Mouse (Mus musculus) CD4-positive, CD25-positive, alpha-beta regulatory T cell, adult 2 months (primary cell): ENCODE data around the gene Ptpn13.
A peak's percentile ranks its signal among the peaks of the same experiment; 100 is the strongest.

Source experiments
- DNase-seq: peaks from one replicate; pipeline ENCODE4 v3.0.0-alpha.2; 2012; ENCODE audit warnings: low read depth, low spot score

Gene Ptpn13

GRCm38 (mm10) chr5:103422609-103423008 is 2.4 kb upstream of the Ptpn13 start:
- DNase-seq: no peak

DNA sequence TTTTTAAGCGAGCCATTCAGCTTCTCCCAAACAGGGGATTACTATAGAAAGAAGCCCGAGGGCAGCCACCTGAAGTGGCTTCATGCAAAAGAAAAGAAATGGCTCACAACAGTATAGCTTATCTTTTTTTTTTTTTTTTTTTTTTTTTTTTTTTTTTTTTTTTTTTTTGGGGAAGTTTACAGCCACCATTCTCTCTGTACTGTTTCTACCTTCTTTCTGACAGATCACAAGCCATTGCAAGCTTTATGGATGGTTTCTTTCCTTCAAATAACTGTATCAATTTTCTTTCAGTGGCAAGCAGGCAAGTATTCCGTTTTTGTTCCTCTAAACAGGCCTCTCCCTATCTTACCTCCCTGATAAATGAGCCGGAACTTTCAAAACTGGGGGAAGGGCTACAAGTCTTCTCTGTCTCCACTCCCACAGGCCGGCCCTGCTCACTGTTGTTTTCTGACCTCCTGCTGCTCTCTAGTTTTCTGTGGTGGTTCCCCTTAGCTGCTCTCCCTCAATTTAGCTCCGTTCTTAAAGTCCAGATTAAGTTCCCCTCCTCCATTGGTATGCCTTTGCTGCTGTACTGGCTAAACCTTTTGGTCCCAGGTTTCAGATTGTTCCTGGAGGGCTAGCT is 1.6 kb upstream of the Ptpn13 start:
- DNase-seq: no peak

GRCm38 (mm10) chr5:103423927-103424315 is 1.1 kb upstream of the Ptpn13 start:
- DNase-seq: no peak

DNA sequence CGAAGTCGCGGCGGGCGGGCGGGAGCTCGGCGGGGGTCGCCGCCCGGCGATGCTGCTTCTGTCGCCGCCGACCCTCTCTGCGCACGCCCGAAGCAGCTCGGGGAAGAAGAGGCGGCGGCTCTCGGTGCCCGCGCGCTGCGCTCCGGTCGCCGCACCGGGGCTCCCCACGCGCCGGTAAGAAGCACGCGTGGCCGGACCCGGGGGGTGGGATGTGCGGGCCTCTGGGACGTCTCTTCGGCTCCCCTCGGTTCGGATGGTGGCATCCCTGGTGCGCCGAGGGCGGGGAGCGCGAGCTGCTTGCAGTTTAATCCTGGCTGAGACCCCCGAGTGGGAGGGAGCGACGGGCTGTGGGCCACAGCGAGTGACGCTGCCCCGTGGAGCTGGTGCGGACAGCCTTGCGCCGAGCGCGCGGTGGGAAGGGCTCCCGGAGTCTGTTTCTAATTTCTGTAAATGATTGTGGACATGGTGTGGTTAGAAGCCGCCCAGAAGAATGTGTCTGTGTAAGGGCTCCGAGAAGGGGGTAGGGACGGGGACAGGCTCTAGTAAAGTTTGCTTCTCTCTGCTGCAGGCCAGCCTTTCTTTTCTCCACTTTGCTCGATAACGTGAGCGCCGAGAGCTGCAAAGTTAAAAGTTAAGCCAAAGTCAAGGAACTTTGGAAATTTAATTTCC is 505 bp downstream of the Ptpn13 start:
- peak; percentile 22 for DNase-seq

GRCm38 (mm10) chr5:103426250-103426649 is 1.3 kb downstream of the Ptpn13 start:
- no peak for DNase-seq

GRCm38 (mm10) chr5:103430986-103431385 is 6.0 kb downstream of the Ptpn13 start:
- DNase-seq: no peak

- DNase-seq: no peak
These were observed 6.5 kb downstream of the Ptpn13 start for GRCm38 (mm10) chr5:103431479-103431878.

GRCm38 (mm10) chr5:103436039-103436944 is 11.3 kb downstream of the Ptpn13 start:
- no peak for DNase-seq

DNA sequence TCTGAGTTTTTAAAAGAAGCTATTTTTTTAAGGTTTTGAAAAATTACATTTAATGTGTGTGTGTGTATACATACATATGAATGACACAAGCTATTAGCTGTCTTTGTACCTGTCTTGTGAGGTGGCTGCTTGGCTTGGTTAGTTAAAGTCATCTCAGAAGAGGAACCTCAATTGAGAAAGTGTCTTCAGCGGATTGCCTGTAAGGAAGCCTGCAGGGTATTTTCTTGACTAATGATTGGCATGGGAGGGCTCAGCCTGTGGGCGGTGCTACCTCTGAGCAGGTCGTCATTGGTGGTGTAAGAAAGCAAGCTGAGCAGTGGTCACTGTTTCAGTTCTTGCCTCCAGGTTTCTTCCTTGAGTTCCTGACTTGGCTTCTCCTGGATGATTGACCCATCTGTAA is 12.7 kb downstream of the Ptpn13 start:
- DNase-seq: peak; percentile 19

- peak; percentile 63 for DNase-seq
These were observed 14.2 kb downstream of the Ptpn13 start for GRCm38 (mm10) chr5:103439171-103439570.

DNA sequence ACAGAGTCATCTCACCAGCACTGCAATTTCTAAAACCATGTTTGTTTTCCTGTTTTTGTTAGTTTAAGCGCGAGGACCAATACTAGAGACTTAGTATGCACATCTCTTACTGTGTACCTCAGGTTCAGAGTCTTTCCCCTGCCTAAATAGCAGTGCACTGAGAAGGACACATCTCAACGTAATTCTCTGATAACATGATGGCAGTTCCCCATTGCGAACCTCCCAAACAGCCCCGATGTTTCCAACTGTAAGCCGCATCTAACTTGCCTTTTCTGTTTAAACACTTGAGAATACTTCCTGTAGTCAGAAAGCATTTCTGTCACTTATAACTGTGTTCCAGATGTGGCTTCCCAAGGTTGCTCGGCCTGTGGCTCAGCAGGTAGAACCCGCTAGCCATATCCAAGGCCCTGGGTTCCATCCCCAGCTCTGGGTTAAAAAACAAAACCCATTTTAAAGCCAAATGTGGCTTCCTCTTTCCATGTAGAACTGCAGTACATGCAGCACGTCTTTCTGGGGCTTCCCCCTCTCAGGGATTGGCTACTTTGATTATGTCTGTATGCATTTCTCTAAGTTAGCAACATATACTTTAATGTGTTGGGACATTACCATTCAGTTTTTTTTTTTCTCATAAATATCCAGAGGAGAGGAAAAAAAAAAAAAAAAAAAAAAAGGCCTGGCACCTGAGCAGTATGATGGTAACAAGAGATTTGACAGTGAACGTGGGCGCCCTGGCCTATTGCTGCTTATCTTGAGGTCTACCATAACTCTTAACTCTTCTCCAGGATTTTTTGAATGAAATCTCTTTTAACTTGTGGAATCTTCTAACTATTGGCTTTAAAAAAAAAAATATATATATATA is 15.7 kb downstream of the Ptpn13 start:
- DNase-seq: peak; percentile 10

DNA sequence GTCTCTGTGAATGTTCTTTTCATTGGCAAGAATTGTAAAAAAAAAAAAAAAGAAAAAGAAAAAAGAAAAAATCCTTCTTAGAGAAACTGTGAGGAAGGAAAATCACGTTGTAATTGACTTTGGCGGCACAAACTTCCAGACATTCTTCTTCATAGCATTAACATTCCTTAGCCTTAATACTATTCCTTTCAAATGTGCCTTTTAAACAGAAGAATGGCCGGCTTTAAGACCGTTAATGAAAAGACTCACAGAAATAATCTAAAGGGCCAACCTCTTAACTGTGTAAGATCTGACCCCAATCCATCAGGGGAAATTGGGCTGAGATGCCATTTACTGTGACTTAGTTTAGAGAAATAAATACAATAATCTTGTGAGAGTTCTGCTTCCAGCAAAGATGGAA is 16.7 kb downstream of the Ptpn13 start:
- DNase-seq: no peak

DNA sequence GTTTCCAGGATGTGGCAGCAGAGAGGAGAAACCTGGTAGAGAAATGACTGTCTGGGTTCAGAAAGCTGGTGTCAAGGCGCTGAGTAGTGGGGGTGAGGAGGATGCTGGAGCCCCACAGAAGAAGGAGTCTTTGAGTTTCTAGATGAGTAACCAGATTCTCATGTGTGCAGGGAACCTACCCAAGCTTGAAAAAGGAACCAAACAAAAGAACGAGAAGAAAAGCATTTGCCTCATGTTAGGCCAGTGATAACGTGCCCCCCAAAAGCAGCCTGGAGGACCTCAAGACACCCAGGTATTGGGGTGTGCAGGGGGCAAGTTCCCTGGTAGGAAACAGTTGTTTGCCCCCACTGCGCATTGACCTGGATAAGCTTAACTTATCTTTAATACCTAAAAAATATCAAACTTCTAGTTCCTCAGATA is 17.3 kb downstream of the Ptpn13 start:
- DNase-seq: peak; percentile 73

DNA sequence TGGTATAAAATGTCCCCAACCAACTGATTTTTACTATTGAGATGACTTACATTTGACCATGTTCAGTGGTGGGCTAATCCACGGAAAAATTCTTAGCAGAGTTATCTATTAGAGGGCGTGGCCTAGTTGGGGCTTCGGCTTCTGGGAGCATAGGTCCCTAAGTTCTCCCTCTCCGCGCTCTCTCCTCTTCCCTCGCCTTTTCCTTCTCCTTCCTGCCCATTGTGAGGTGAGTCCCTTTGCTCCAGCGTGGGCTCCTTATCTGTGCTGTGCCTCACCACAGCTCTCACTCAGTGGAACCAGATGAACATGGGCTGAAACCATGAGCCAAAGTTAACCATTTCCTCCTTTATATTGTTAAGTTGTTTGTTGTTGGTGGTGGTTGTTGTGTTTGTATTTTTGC is 17.9 kb downstream of the Ptpn13 start:
- DNase-seq: peak; percentile 24

GRCm38 (mm10) chr5:103445383-103445782 is 20.4 kb downstream of the Ptpn13 start:
- no peak for DNase-seq

DNA sequence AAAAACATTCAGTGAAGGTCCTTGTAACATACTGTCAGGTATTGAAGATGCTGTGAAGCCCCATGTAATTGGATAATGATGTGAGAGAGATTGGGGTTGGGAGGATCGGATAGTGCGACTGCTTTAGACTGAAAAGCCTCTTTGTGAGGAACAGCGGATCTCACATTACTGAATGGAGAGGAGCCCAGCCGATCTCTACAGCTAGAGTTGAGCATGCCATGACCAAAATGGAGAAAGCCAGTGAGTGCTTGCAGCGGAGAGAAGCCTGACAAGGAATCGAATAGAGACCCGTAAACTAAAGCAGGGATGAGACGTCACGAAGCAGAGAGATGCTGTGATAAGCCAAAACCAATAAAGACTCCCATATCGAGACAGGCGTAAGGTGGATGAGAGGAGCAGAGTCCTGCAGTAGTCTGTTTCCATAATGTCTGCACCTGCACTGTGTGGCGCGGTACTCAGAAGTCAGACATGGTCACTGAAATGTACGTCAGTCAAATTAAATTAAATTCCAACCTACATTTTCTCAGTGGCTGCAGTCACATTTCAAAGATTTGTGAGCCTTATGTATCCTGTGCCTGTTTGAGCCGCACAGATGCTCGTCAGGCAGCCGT is 22.9 kb downstream of the Ptpn13 start:
- no peak for DNase-seq

GRCm38 (mm10) chr5:103448470-103448869 is 23.5 kb downstream of the Ptpn13 start:
- no peak for DNase-seq

DNA sequence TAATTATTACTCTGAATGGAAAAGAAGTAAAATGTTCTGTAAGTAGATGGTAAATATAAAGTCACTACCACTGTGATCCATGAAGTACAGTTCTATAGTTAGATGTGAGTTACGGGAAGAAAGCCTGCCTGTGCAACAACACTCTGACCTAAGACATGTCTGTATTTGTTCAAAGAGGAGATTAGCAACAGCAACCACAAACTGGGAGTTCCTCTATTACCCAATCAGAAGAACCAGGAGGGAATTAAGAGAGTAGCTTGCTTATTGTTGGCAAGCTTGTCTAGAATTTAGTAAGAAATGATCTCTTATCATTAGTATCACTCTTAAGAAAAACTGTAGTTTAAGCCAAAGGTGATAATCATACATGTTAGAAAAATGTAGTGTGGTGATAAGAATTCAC is 25.7 kb downstream of the Ptpn13 start:
- no peak for DNase-seq

GRCm38 (mm10) chr5:103453361-103454140 is 28.6 kb downstream of the Ptpn13 start:
- no peak for DNase-seq

- DNase-seq: peak; percentile 36
These were observed 31.8 kb downstream of the Ptpn13 start for GRCm38 (mm10) chr5:103456794-103457193.
